Mouse (Mus musculus) c-Kit-positive CD71-positive TER-119-negative erythroid progenitor cells, embryonic 14.5 days (primary cell): ENCODE results near the gene Ano6.

Source experiments
- DNase-seq: peaks from one replicate; pipeline ENCODE4 v3.0.0-alpha.2; 2013; ENCODE audit warnings: low read depth

The Ano6 gene

DNA sequence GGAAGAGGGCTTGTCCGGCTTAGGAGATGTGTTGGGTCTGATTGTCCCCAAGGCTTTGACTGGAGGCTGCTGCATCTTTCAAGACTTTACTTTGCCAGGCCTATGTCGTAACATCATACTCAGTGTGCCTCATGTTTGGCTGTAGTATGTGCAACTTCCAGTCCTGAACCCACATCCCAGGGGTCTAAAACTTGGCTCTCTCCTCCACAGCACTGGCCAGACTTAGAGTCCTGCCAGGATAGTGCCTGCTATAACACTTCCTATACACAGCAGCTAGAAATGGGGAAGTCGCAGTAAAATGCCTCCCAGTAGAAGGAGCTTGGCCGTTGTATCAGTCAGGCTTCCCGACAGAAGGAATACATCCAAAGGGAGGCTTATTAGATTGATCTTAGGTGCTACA is 21.9 kb upstream of the Ano6 start:
- DNase-seq: no peak

DNA sequence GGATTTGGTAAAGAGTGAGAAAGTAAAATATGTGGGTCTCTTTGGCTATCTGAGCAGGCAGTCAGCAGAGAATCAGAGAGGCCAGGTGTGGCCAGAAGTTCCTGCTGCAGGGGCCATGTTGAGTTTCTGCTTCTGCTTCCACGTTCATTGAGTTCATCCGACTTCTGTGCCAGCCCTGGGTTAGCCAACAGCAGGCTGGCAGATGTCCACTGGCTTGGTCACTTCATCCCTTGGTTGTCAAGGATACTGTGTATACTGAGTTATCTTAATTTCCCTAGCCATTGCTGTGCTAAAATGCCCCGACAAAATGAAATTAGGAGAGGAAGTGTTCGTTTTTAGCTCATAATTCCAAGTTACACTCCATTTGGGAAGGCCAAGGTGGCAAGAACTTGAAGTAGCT is 21.1 kb upstream of the Ano6 start:
- DNase-seq: no peak

DNA sequence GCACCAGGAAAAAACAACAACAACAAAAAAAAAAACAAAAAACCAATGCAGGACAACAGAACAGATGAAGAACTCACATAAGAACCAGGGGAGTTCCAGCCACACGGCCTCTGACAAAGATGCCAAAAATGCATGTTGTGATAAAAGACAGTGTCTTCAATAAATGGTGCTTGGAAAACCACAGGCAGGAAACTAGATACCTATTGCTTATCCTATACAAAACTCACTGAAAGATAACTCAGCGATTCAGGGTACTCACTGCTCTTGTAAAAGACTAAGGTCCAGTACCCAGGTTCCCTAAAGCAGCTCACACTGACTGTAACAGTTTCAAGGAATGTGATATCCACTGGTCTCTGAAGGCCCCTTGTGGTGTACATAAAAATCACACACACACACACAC is 20.3 kb upstream of the Ano6 start:
- no peak for DNase-seq

GRCm38 (mm10) chr15:95772374-95772773 is 18.3 kb upstream of the Ano6 start:
- no peak for DNase-seq

- DNase-seq: peak; percentile 49
Observed at GRCm38 (mm10) chr15:95772861-95773836, 17.5 kb upstream of the Ano6 start.

DNA sequence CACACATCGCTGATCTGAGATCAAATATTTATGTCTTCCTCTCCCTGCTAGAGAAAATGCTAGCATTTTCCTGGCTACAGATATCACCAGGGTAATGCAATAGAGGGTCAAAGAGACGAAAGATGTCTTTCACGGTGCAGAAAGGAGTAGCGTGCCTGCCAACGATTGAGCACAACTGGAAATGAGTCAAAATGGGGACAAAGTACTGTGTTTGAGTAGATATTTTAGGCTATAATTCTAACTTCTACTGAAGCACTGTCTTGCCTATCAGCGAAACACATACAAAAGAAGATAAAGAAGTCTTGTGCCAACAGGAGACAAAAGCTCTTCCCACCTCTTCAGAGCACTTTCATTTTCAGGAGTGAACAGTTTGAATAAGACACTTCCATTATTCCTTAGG is 16.4 kb upstream of the Ano6 start:
- no peak for DNase-seq

GRCm38 (mm10) chr15:95774674-95775414 is 15.8 kb upstream of the Ano6 start:
- no peak for DNase-seq

- no peak for DNase-seq
Observed at GRCm38 (mm10) chr15:95777743-95778142, 12.9 kb upstream of the Ano6 start.

GRCm38 (mm10) chr15:95778710-95779109 is 11.9 kb upstream of the Ano6 start:
- DNase-seq: no peak

- no peak for DNase-seq
Observed at GRCm38 (mm10) chr15:95786624-95787023, 4.0 kb upstream of the Ano6 start.

- no peak for DNase-seq
Observed at GRCm38 (mm10) chr15:95787578-95787977, 3.1 kb upstream of the Ano6 start.

DNA sequence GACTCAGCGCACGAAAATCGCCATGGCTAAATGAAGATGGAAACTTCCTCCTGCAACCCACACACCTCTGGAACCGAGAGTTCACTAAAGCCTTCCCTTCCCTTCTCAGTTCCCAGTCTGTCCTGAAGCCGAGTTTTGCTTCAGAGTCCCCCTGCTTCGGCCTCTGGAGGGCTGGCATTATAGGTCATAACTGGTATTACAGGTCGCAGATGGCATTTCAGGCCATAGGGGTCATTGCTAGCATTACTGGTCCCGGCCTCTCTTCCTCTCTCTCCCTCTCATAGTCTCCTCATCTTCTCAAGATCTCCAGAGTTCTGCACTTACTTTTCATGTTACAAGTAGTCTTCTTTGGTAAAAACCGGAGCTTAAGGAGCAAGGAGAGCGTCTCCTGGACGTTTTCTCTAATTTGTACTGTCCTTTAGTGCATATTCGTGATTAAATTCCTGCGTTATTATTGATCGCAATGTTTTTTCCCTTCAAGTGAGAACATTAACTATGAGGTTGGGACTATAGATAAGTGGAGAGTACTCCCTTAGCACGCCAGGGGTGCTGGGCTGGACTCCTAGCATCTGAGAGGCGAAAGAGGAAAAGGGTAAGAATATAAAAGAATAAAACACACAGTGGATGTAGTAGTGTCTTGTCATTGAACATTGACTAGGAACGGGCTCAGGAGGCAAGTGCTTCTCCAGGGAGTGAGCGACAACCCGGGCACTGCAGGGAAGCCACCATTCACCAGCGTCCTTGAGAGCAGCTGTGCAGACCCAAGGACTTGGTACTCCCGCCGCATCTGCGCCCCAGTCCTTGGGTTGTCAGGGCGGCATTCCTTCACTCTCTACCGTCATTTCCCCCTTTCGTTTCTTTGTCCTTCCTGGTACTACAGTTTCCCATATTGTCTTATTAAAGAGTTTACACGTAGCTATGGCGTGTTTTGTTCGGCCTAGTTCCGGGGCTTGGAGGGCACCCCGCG is 798 bp upstream of the Ano6 start:
- no peak for DNase-seq

- DNase-seq: no peak
Observed at GRCm38 (mm10) chr15:95791141-95791791, 623 bp downstream of the Ano6 start.

GRCm38 (mm10) chr15:95791855-95792254 is 1.2 kb downstream of the Ano6 start:
- no peak for DNase-seq

DNA sequence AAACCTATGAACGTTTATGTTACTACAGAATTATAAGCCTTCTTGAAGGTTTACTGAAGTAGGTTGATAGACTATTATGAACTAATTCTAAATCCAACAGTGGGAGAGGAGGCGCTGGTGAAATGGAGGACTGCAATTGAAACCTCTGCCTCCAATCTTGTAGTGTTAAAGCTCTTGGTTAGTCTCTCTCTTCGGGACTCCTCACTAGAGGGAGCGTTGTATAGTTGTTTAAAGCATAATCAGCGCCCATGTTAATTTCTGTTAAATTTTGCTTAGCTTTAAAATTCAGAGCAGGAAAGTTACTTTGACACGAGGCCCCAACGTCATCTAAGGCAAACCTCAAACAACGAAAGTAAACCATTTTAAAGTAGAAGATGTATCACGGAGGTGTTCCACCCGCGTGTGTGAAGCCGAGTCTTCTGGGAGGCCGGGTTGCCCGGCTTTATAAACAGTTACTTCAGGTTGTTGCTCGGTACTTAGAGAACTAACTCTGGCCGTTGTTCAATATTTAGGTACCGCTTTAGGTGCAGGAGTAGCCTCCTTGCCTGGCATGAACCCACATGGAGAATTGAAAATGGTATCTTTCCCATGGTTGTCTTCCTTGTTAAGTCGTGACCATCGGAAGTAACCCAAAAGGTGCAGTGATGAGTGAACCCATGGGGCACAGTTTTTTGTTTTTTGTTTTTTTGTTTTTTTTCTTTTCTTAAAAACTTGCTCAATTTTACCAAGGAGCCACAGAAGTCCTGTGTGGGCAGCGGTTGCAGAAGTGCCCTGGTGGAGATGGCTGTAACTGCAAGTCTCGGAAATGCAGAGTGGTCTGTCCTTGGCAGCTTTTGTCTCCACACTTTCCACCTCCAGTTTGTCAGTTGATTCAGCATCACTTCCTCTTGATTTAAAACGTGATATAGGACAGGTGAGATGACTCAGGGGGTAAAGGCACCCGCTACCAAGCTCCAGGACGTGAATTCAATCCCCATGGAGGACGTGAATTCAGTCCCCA is 1.9 kb downstream of the Ano6 start:
- no peak for DNase-seq

GRCm38 (mm10) chr15:95793748-95794491 is 3.3 kb downstream of the Ano6 start:
- no peak for DNase-seq

DNA sequence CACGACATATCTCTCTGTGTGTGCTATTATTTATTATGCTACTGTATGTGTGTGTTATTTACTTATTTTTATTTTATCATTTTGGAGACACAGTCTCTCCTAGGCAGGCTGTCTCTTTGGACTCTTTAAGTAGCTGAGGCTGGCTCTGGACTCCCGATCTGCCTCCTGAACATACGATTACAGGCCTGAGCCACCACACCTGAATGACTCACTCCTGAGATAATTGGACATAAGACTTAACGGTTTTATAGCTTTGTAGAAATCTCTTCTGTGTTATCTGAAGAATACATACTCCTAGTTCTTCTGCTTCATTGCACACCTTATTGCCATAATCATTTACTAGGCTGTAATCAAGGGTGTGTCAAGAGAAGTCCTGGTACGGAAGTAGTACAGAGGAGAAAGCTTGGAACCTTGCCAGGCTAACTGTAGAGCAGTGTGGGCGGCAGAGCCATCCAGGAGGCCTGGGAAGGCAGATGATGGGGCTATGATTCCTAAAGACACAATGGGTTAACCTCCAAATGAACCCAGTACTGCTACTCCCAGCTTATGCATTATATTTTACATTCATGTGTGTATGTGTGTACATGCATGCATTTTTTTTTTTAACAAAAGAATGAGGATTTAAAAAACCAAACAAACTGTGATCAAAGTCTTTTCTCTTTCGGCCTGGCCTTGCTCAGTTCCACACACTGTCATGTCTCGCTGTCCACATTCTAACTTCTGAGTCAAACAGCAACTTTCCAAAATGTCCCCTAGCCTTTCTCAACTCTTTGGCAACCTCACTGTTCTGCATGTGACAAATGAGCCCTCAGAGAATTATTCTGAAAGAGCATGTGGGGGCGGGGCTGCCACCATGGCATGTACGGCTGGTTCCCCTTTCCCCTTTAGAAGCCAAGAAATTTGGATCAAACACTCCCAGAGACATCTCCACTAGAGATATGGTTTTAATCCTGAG is 4.2 kb downstream of the Ano6 start:
- no peak for DNase-seq

- DNase-seq: no peak
Observed at GRCm38 (mm10) chr15:95796062-95796461, 5.4 kb downstream of the Ano6 start.
